Mouse (Mus musculus) liver, embryonic 15.5 days (tissue): Measurements from ENCODE around the gene Slc11a1. TPM values are rescaled to one million over a fixed set of nuclear protein-coding genes. Genes with fewer than 3 reads are reported as not detected.
"Not testable (repeated sequence)": the region's sequence is repeated elsewhere in the genome, so short reads cannot be mapped to it uniquely, and the experiment has no call there.

ENCODE experiments used
- ATAC-seq: fragments of 200-750 bp; cut with Nextera tagmentation; 2 replicates; pipeline ENCODE4 v1.8.0; 2017; ENCODE audit warnings: moderate number of reproducible peaks, mild to moderate bottlenecking, moderate library complexity; ENCODE audit not compliant: insufficient read depth
- H3K27ac ChIP-seq: fragments of 300-500 bp; sonication (generic); replicated peaks from 2 replicates; pipeline ENCODE4 v1.5.1; 2015; ENCODE audit warnings: mild to moderate bottlenecking, inconsistent platforms
- H3K27me3 ChIP-seq: fragments of 300-500 bp; sonication (generic); 2 replicates; pipeline ENCODE4 v1.6.1; 2015; ENCODE audit warnings: mild to moderate bottlenecking, inconsistent platforms
- H3K36me3 ChIP-seq: fragments of 300-500 bp; sonication (generic); replicated peaks from 2 replicates; pipeline ENCODE4 v1.6.1; 2015; ENCODE audit warnings: moderate library complexity, mild to moderate bottlenecking, inconsistent platforms
- H3K4me1 ChIP-seq: fragments of 300-500 bp; sonication (generic); replicated peaks from 2 replicates; pipeline ENCODE4 v1.6.1; 2015; ENCODE audit warnings: inconsistent platforms
- H3K4me2 ChIP-seq: fragments of 300-500 bp; sonication (generic); 2 replicates; pipeline ENCODE4 v1.6.1; 2015; ENCODE audit warnings: moderate library complexity, mild to moderate bottlenecking, inconsistent platforms
- H3K4me3 ChIP-seq: fragments of 300-500 bp; sonication (generic); replicated peaks from 2 replicates; pipeline ENCODE4 v1.5.1; 2015; ENCODE audit warnings: mild to moderate bottlenecking, inconsistent platforms
- H3K9ac ChIP-seq: fragments of 300-500 bp; sonication (generic); 2 replicates; pipeline ENCODE4 v1.6.1; 2015; ENCODE audit warnings: moderate library complexity, mild to moderate bottlenecking, inconsistent platforms
- H3K9me3 ChIP-seq: fragments of 300-500 bp; sonication (generic); replicated peaks from 2 replicates; pipeline ENCODE4 v1.6.1; 2016; ENCODE audit warnings: inconsistent platforms
- WGBS: fragments of 180-500 bp; shearing (Covaris S2); methylation state at CpG from one replicate; pipeline ENCODE4 v1.1.7; 2015; ENCODE audit warnings: mixed read lengths; ENCODE audit not compliant: insufficient replicate concordance; 5-methylcytosine and 5-hydroxymethylcytosine counted together
- polyA plus RNA-seq: library from polyadenylated mRNA; unstranded; fragments of >200 nt; fragmentation: Nextera tagmentation; extraction: Ambion mirVana; gene quantifications from 2 replicates; pipeline ENCODE4 v1.2.1, GENCODE M21; 2015

Slc11a1 gene
- polyA plus RNA-seq, 1 experiment from 2014 or later: 14.0 TPM

- H3K4me1 ChIP-seq: peaks cover 78% of the 10 kb centered on the region
- peaks cover 25% of the 10 kb centered on the region for H3K36me3 ChIP-seq
- H3K4me2 ChIP-seq: peak overlapping the region; percentile 86
- not testable (repeated sequence) for ATAC-seq, H3K9me3 ChIP-seq, H3K27me3 ChIP-seq
- peak overlapping the region; percentile 92 for H3K27ac ChIP-seq
- peak overlapping the region; percentile 61 for H3K9ac ChIP-seq
- H3K4me3 ChIP-seq: peak overlapping the region; percentile 60
- WGBS: 4% methylated on average over 12 of the region's 12 CpGs
These were observed 21.6 kb downstream of the Slc11a1 start for GRCm38 (mm10) chr1:74396456-74397222.

- H3K4me1 ChIP-seq: peaks cover 83% of the 10 kb centered on the region
- under 1% methylated on average over 41 of the region's 41 CpGs for WGBS
- H3K27ac ChIP-seq: peak overlapping the region; percentile 92
- peak overlapping the region; percentile 61 for H3K9ac ChIP-seq
- H3K27me3 ChIP-seq: no peaks in the 10 kb centered on the region
- peak overlapping the region; percentile 86 for H3K4me2 ChIP-seq
- no peaks in the 10 kb centered on the region for H3K9me3 ChIP-seq
- peak; percentile 91 for ATAC-seq
- peak overlapping the region; percentile 60 for H3K4me3 ChIP-seq
- H3K36me3 ChIP-seq: peaks cover 25% of the 10 kb centered on the region
These were observed 22.4 kb downstream of the Slc11a1 start for GRCm38 (mm10) chr1:74397268-74397918.

GRCm38 (mm10) chr1:74397919-74398451 lies 23.0 kb downstream of the Slc11a1 start:
- peak overlapping the region; percentile 61 for H3K9ac ChIP-seq
- H3K4me1 ChIP-seq: peaks cover 78% of the 10 kb centered on the region
- peak; percentile 16 for ATAC-seq
- no peaks in the 10 kb centered on the region for H3K9me3 ChIP-seq
- peaks cover 25% of the 10 kb centered on the region for H3K36me3 ChIP-seq
- peak overlapping the region; percentile 92 for H3K27ac ChIP-seq
- peak overlapping the region; percentile 60 for H3K4me3 ChIP-seq
- 2% methylated on average over 11 of the region's 11 CpGs for WGBS
- peak overlapping the region; percentile 86 for H3K4me2 ChIP-seq
- H3K27me3 ChIP-seq: no peaks in the 10 kb centered on the region

- Histone ChIP-seq H3K9ac (no peak overlapping the region), H3K36me3 (no peaks in the 10 kb centered on the region), H3K27ac (peak overlapping the region; percentile 70), H3K27me3 (no peaks in the 10 kb centered on the region), H3K4me2 (peak overlapping the region; percentile 63), H3K9me3 (no peaks in the 10 kb centered on the region), H3K4me3 (peak overlapping the region; percentile 10; the same call in 1 of the 2 replicates), H3K4me1 (peaks cover 54% of the 10 kb centered on the region)
- no peak for ATAC-seq
- WGBS: 73% methylated on average over 3 of the region's 3 CpGs
These were observed 25.5 kb downstream of the Slc11a1 start for GRCm38 (mm10) chr1:74400531-74400930.

GRCm38 (mm10) chr1:74401015-74401702 lies 26.2 kb downstream of the Slc11a1 start:
- Histone ChIP-seq H3K9ac (peak overlapping the region; percentile 35; the same call in 1 of the 2 replicates), H3K4me2 (peak overlapping the region; percentile 63)

GRCm38 (mm10) chr1:74404206-74404605 lies 29.2 kb downstream of the Slc11a1 start:
- no peaks in the 10 kb centered on the region for H3K27me3 ChIP-seq
- no peak overlapping the region for H3K9ac ChIP-seq
- H3K4me2 ChIP-seq: no peak overlapping the region
- H3K4me1 ChIP-seq: peaks cover 32% of the 10 kb centered on the region
- H3K4me3 ChIP-seq: no peak overlapping the region
- 68% methylated on average over 4 of the region's 4 CpGs for WGBS
- ATAC-seq: no peak
- no peaks in the 10 kb centered on the region for H3K36me3 ChIP-seq
- H3K9me3 ChIP-seq: no peaks in the 10 kb centered on the region
- no peak overlapping the region for H3K27ac ChIP-seq

More at GRCm38 (mm10) chr1:74401015-74401702, 26.2 kb downstream of the Slc11a1 start:
- Histone ChIP-seq H3K27ac (peak overlapping the region; percentile 70), H3K9me3 (no peaks in the 10 kb centered on the region), H3K36me3 (no peaks in the 10 kb centered on the region), H3K4me3 (peak overlapping the region; percentile 10; the same call in 1 of the 2 replicates), H3K27me3 (no peaks in the 10 kb centered on the region), H3K4me1 (peaks cover 54% of the 10 kb centered on the region)
- ATAC-seq: no peak
- 33% methylated on average over 16 of the region's 16 CpGs for WGBS

GRCm38 (mm10) chr1:74408589-74409504 lies 33.9 kb downstream of the Slc11a1 start, which contains the start of gene Vil1:
TSS of gene Vil1 (plus strand) at chr1:74409376.
- peaks cover 11% of the 10 kb centered on the region for H3K4me1 ChIP-seq
- no peak within 1 kb of the TSS for H3K9ac ChIP-seq
- H3K4me3 ChIP-seq: no peak within 1 kb of the TSS
- ATAC-seq: no peak
- WGBS: 47% methylated on average over 15 of the region's 15 CpGs
- no peak within 1 kb of the TSS for H3K27ac ChIP-seq
- H3K36me3 ChIP-seq: no peaks in the 10 kb centered on the region
- H3K9me3 ChIP-seq: no peaks in the 10 kb centered on the region
- H3K4me2 ChIP-seq: no peak within 1 kb of the TSS
- no peaks in the 10 kb centered on the region for H3K27me3 ChIP-seq

- peaks cover 25% of the 10 kb centered on the region for H3K4me1 ChIP-seq
- no peaks in the 10 kb centered on the region for H3K36me3 ChIP-seq
- no peak overlapping the region for H3K27ac ChIP-seq
- no peak overlapping the region for H3K4me2 ChIP-seq
- no peak overlapping the region for H3K4me3 ChIP-seq
- H3K9ac ChIP-seq: no peak overlapping the region
- H3K27me3 ChIP-seq: no peaks in the 10 kb centered on the region
- no peak for ATAC-seq
- 49% methylated on average over 2 of the region's 2 CpGs for WGBS
- peaks cover 11% of the 10 kb centered on the region; the same call in 1 of the 2 replicates for H3K9me3 ChIP-seq
These were observed 36.8 kb downstream of the Slc11a1 start for GRCm38 (mm10) chr1:74411753-74412325.

GRCm38 (mm10) chr1:74412711-74413110 lies 37.7 kb downstream of the Slc11a1 start:
- peaks cover 11% of the 10 kb centered on the region; the same call in 1 of the 2 replicates for H3K9me3 ChIP-seq
- H3K9ac ChIP-seq: no peak overlapping the region
- ATAC-seq: no peak
- H3K4me2 ChIP-seq: no peak overlapping the region
- H3K27ac ChIP-seq: no peak overlapping the region
- 65% methylated on average over 8 of the region's 8 CpGs for WGBS
- H3K4me1 ChIP-seq: peaks cover 25% of the 10 kb centered on the region
- no peaks in the 10 kb centered on the region for H3K27me3 ChIP-seq
- H3K4me3 ChIP-seq: no peak overlapping the region
- H3K36me3 ChIP-seq: no peaks in the 10 kb centered on the region

- 43% methylated on average over 4 of the region's 4 CpGs for WGBS
- Histone ChIP-seq H3K27ac (peak overlapping the region; percentile 7; the same call in 1 of the 2 replicates), H3K4me1 (peaks cover 18% of the 10 kb centered on the region), H3K4me3 (no peak overlapping the region), H3K27me3 (no peaks in the 10 kb centered on the region), H3K9me3 (peaks cover 11% of the 10 kb centered on the region; the same call in 1 of the 2 replicates), H3K9ac (no peak overlapping the region), H3K36me3 (no peaks in the 10 kb centered on the region), H3K4me2 (no peak overlapping the region)
- ATAC-seq: peak; percentile 72
These were observed 40.1 kb downstream of the Slc11a1 start for GRCm38 (mm10) chr1:74415143-74415542.
